Mouse (Mus musculus) stomach, postnatal 0 days (tissue): Measurements from ENCODE around the gene Fam13c.

Source experiments
- CTCF ChIP-seq: IDR thresholded peaks from 2 replicates; pipeline ENCODE4 v1.5.1; 2016; ENCODE audit warnings: antibody characterized with exemption, low read depth, mild to moderate bottlenecking, moderate library complexity
- EP300 ChIP-seq: optimal IDR thresholded peaks from 2 replicates; pipeline ENCODE3; 2016; ENCODE audit warnings: antibody characterized with exemption

DNA sequence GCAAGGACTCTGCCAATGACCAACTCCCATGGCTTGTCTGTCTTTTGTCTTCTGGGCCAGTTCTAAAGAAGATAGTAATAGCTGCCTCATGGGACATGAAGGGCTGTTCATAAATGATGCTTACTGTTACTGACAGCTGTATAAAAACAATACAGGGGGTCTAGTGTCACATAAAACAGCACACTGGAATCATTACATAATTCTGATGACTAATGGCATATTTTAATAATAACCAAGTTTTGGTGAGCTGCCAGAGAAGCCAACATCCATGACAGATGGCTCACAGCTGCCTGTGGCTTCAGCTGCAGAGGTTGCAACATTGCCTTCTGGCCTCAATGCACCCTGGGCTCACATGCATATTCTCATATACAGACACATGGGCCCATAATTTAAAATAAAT is 56.7 kb downstream of the Fam13c start:
- TF ChIP-seq CTCF, result no peak
- no peak for TF ChIP-seq EP300
